Mouse (Mus musculus) hindbrain, embryonic 10.5 days (tissue): Measurements from ENCODE around the gene Wbp1l. TPM values are rescaled to one million over a fixed set of nuclear protein-coding genes. Genes with fewer than 3 reads are reported as not detected.

ENCODE experiments used
- DNase-seq: peaks from one replicate; pipeline ENCODE4 v3.0.0-alpha.2; 2017; ENCODE audit warnings: low spot score
- H3K27ac ChIP-seq: fragments of 300-500 bp; sonication (generic); 2 replicates; pipeline ENCODE4 v1.5.1; 2016; ENCODE audit warnings: mild to moderate bottlenecking, moderate library complexity
- H3K27me3 ChIP-seq: fragments of 300-500 bp; sonication (generic); 2 replicates; pipeline ENCODE4 v1.6.1; 2016; ENCODE audit warnings: mild to moderate bottlenecking; ENCODE audit not compliant: poor library complexity, insufficient read depth, severe bottlenecking
- H3K36me3 ChIP-seq: fragments of 300-500 bp; sonication (generic); 2 replicates; pipeline ENCODE4 v1.6.1; 2016; ENCODE audit warnings: mild to moderate bottlenecking, moderate library complexity
- H3K4me1 ChIP-seq: fragments of 300-500 bp; sonication (generic); replicated peaks from 2 replicates; pipeline ENCODE4 v1.6.1; 2016; ENCODE audit warnings: mild to moderate bottlenecking
- H3K4me3 ChIP-seq: fragments of 300-500 bp; sonication (generic); 2 replicates; pipeline ENCODE4 v1.5.1; 2016; ENCODE audit warnings: mild to moderate bottlenecking, moderate library complexity
- H3K9me3 ChIP-seq: fragments of 300-500 bp; sonication (generic); 2 replicates; pipeline ENCODE4 v1.6.1; 2016; ENCODE audit warnings: mild to moderate bottlenecking, moderate library complexity
- WGBS: fragments of 180-500 bp; shearing (Covaris S2); methylation state at CpG from one replicate; pipeline ENCODE4 v1.1.7; 2016; 5-methylcytosine and 5-hydroxymethylcytosine counted together
- polyA plus RNA-seq: library from polyadenylated mRNA; unstranded; fragments of >200 nt; fragmentation: Nextera tagmentation; extraction: Ambion mirVana; gene quantifications from 2 replicates; pipeline ENCODE4 v1.2.1, GENCODE M21; 2016

Gene Wbp1l
- polyA plus RNA-seq, 1 experiment from 2014 or later = 54.4 TPM

- H3K9me3 ChIP-seq = no peaks in the 10 kb centered on the region
- peaks cover 37% of the 10 kb centered on the region for H3K4me1 ChIP-seq
- DNase-seq = no peak
- H3K27ac ChIP-seq = peak overlapping the region; percentile 95
- H3K27me3 ChIP-seq = no peaks in the 10 kb centered on the region
- WGBS = under 1% methylated on average over 17 of the region's 17 CpGs
- H3K4me3 ChIP-seq = peak overlapping the region; percentile 89
- H3K36me3 ChIP-seq = peaks cover 7% of the 10 kb centered on the region
These were observed 26.3 kb upstream of the Wbp1l start for GRCm38 (mm10) chr19:46572548-46572947.

GRCm38 (mm10) chr19:46572951-46573937, 25.6 kb upstream of the Wbp1l start, which contains the start of the genes Arl3 and Sfxn2:
Gene Arl3 (minus strand): TSS chr19:46573198.
Gene Sfxn2 (plus strand): TSS chr19:46573365.
- peak within 1 kb of the TSS; percentile 89 for H3K4me3 ChIP-seq
- peaks cover 37% of the 10 kb centered on the region for H3K4me1 ChIP-seq
- peak; percentile 99 for DNase-seq
- under 1% methylated on average over 67 of the region's 67 CpGs for WGBS
- no peaks in the 10 kb centered on the region for H3K27me3 ChIP-seq
- no peaks in the 10 kb centered on the region; the same call in 1 of the 2 replicates for H3K36me3 ChIP-seq
- H3K27ac ChIP-seq = peak within 1 kb of the TSS; percentile 95
- H3K9me3 ChIP-seq = no peaks in the 10 kb centered on the region

DNA sequence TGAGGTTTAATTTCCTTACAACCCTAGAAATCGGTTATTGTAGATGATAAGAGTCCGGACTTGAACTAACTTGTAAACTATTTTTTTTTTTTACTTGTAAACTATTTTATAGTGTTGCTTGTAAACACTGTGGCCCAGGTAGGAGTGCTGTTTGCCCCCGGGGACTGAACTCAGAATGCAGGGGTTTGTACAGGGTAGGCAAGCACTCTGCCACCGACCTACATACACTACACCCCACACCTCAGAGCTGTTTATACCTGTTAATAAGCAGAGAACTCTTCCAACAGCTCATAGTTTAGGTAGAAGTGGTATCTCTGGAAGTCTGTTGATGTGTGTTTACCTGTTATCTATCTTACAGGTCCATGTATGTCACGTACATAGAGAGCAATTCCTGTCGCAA, 24.9 kb upstream of the Wbp1l start:
- 52% methylated on average over 6 of the region's 6 CpGs for WGBS
- H3K9me3 ChIP-seq = no peaks in the 10 kb centered on the region
- H3K4me1 ChIP-seq = peaks cover 37% of the 10 kb centered on the region
- no peaks in the 10 kb centered on the region for H3K36me3 ChIP-seq
- peak overlapping the region; percentile 95 for H3K27ac ChIP-seq
- no peak for DNase-seq
- H3K27me3 ChIP-seq = no peaks in the 10 kb centered on the region
- peak overlapping the region; percentile 89 for H3K4me3 ChIP-seq

DNA sequence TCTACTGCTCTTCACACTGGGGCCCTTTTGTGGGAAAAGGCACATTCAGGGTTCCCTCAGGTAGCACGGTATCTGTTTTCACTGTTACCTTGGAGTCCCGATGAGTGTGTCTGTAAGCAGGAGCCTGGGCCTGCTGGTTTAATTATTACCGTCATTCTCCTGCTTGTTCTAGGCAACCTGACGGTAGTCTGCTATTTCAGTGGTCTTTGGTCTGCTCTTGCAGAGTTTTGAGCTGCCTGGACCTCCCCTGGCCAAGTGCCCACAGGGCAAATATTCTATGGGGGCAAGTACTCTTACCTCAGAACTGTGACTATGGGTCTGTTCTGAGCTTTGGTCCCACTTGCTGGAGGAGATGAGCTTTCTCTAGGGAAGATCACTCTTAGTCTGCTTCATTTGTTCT, 23.7 kb upstream of the Wbp1l start:
- Histone ChIP-seq H3K27me3 (no peaks in the 10 kb centered on the region), H3K9me3 (no peaks in the 10 kb centered on the region), H3K4me3 (no peak overlapping the region), H3K36me3 (no peaks in the 10 kb centered on the region), H3K27ac (no peak overlapping the region), H3K4me1 (peaks cover 37% of the 10 kb centered on the region)
- DNase-seq = no peak
- WGBS = 62% methylated on average over 4 of the region's 4 CpGs

GRCm38 (mm10) chr19:46587823-46588508, 10.9 kb upstream of the Wbp1l start:
- no peaks in the 10 kb centered on the region for H3K4me1 ChIP-seq
- H3K27me3 ChIP-seq = no peaks in the 10 kb centered on the region
- peaks cover 72% of the 10 kb centered on the region for H3K36me3 ChIP-seq
- WGBS = 60% methylated on average over 13 of the region's 13 CpGs
- H3K4me3 ChIP-seq = no peak overlapping the region
- DNase-seq = peak; percentile 86
- no peak overlapping the region for H3K27ac ChIP-seq
- H3K9me3 ChIP-seq = no peaks in the 10 kb centered on the region

DNA sequence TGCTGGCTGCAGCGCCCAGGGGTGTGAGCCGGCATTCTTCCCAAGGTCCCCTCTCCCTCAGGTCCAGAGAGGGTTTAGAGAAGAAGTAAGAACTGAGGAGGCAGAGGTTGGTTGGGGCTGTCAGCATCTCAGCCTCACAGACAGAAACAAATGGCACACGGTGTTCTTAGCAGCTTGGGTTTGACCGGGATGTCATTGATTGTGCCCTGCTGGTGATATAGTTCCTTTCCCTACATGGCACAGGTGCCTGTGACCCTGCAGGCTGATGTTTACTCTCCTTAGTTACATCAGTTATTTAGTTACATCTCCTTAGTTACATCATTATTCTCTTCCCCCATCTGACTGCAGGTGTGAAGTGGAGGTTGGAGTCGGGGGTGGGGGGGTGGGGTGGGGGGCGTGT, 7.3 kb upstream of the Wbp1l start:
- no peak for DNase-seq
- H3K36me3 ChIP-seq = peaks cover 93% of the 10 kb centered on the region
- H3K4me3 ChIP-seq = no peak overlapping the region
- WGBS = 90% methylated on average over 6 of the region's 6 CpGs
- H3K4me1 ChIP-seq = no peaks in the 10 kb centered on the region
- no peaks in the 10 kb centered on the region for H3K27me3 ChIP-seq
- H3K9me3 ChIP-seq = no peaks in the 10 kb centered on the region
- H3K27ac ChIP-seq = no peak overlapping the region

DNA sequence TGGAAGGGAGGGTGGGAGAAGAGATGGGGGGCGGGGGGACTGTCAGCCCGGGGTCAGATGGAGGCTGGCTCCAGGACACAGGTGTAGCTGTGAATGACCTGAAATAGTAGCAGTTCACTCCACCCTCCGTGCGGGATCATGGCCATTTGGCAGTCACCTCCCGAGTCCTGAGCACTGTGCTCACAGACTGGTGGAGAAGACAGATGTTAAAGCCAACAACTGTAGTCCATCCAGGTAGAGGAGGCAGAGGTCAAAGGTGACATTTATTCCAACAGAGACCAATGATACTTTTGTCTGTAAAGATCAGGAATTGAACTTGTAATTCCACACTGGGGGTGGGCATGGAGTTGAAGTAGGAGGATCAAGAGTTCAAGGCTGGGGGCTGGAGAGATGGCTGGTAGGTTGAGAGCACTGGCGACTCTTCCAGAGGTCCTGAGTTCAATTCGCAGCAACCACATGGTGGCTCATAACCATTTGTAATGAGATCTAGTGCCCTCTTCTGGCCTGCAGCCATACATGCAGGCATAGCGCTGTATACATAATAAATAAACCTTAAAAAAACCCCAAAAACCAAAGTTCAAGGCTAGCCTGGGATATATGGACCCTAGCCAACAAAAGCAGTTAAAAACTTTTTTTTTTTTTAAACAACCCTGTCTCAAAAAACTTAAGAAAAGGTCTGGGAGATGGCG, 6.0 kb upstream of the Wbp1l start:
- no peak overlapping the region for H3K4me3 ChIP-seq
- no peak overlapping the region for H3K27ac ChIP-seq
- H3K36me3 ChIP-seq = peaks cover 84% of the 10 kb centered on the region
- WGBS = 96% methylated on average over 9 of the region's 9 CpGs
- H3K4me1 ChIP-seq = peaks cover under 1% of the 10 kb centered on the region; the same call in 1 of the 2 replicates
- H3K9me3 ChIP-seq = no peaks in the 10 kb centered on the region
- DNase-seq = no peak
- no peaks in the 10 kb centered on the region for H3K27me3 ChIP-seq

GRCm38 (mm10) chr19:46598187-46598586, 697 bp upstream of the Wbp1l start:
- Histone ChIP-seq H3K4me1 (peaks cover 25% of the 10 kb centered on the region), H3K9me3 (no peaks in the 10 kb centered on the region), H3K27ac (peak overlapping the region; percentile 89), H3K27me3 (no peaks in the 10 kb centered on the region), H3K36me3 (peaks cover 50% of the 10 kb centered on the region), H3K4me3 (peak overlapping the region; percentile 97)
- DNase-seq = no peak
- 83% methylated on average over 4 of the region's 4 CpGs for WGBS

DNA sequence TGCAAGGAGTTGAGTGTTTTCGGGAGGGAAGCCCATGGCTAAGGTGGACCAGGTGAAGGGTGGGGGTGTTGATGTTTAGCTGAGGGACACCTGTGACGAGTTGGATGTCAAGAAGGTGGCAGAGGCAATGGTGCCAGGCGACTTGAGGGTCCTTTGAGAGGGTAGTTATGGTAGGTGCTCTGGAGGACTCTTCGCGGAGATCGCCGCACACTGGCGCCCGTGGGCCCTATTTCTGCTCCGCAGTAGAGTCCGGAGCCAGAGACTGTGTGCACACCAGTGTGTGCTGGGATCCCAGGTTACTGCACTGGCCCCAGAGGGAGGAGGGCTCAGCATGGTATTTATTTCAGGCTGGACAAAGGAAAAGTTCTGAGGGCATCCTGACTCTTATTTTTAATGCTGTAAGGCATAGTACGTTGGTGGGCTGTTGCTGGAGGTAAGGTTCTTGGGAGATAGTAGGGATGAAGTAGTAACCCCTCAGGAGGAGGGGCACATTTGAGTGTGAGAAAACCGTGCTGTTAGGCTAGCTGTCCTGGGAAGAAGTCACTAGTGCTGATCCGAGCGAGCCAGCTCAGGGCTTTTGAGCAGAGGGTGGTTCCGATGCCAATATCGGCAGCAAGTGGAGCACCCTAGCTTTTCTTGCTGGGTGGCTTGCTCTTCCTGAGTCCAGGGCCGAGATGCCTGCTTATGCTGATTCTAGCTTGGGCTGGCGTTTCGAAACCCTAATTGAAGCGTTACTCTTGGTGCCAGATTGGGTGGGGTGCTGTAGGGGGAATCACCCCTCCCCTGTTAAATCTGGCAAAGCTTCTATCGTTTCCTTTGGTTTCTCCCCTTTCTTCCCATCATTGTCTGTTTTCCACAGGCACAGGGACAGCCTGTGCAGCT, 732 bp downstream of the Wbp1l start:
- DNase-seq = no peak
- Histone ChIP-seq H3K36me3 (peaks cover 52% of the 10 kb centered on the region), H3K27ac (peak overlapping the region; percentile 89), H3K4me1 (peaks cover 25% of the 10 kb centered on the region), H3K9me3 (no peaks in the 10 kb centered on the region), H3K27me3 (no peaks in the 10 kb centered on the region), H3K4me3 (peak overlapping the region; percentile 97)
- WGBS = 27% methylated on average over 22 of the region's 22 CpGs

DNA sequence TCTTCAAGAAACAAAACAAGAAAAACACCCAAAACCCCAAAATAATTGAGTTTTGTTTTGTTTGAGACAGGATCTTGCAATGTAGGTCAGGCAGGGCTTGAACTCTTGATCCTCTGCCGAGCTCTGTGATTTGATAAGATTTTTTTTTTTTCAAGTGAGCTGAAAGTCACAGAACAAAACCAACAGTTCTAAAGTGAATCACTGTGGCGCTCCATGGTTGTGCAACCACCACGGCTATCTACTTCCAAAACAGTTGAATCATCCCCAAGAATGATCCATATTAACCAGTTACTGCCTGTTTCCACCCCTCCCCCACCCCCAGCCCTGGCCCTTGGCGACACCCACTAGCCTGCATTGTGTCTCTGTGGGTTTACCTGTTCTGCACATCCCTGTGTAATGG, 1.5 kb downstream of the Wbp1l start:
- Histone ChIP-seq H3K4me1 (peaks cover 25% of the 10 kb centered on the region), H3K4me3 (peak overlapping the region; percentile 97), H3K36me3 (peaks cover 49% of the 10 kb centered on the region), H3K27me3 (no peaks in the 10 kb centered on the region), H3K9me3 (no peaks in the 10 kb centered on the region), H3K27ac (no peak overlapping the region)
- DNase-seq = no peak
- 83% methylated on average over 4 of the region's 4 CpGs for WGBS

GRCm38 (mm10) chr19:46601491-46601890, 2.6 kb downstream of the Wbp1l start:
- Histone ChIP-seq H3K4me3 (no peak overlapping the region), H3K27me3 (no peaks in the 10 kb centered on the region), H3K36me3 (peaks cover 48% of the 10 kb centered on the region), H3K27ac (no peak overlapping the region), H3K4me1 (peaks cover 25% of the 10 kb centered on the region), H3K9me3 (no peaks in the 10 kb centered on the region)
- DNase-seq = no peak
- 89% methylated on average over 14 of the region's 14 CpGs for WGBS

DNA sequence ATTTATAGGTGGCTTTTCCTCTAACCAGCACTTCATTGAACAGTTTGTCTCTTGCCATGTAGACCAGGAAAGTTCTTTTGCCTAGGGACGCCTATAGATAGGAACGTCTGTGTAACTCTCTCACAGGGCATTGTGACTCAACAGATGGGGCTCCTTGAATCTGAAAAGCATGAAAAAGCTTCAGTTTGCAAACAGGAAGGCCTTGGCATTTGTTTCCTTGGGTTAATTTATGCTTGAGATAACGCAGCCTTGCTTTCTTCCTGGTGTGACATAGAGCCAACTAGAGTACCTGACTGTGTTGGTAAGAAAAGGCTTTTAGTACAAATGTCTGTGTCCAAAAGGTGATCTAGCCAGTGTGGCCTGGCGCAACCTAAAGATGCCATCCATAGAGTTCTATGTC, 3.5 kb downstream of the Wbp1l start:
- H3K9me3 ChIP-seq = no peaks in the 10 kb centered on the region
- no peak overlapping the region for H3K27ac ChIP-seq
- H3K4me3 ChIP-seq = no peak overlapping the region
- H3K36me3 ChIP-seq = peaks cover 55% of the 10 kb centered on the region
- DNase-seq = no peak
- WGBS = 92% methylated on average over 4 of the region's 4 CpGs
- H3K27me3 ChIP-seq = no peaks in the 10 kb centered on the region
- H3K4me1 ChIP-seq = peaks cover 25% of the 10 kb centered on the region
